Mouse (Mus musculus): ENCODE measurements around the gene Tgfbrap1. TPM values are rescaled to one million over a fixed set of nuclear protein-coding genes. Genes with fewer than 3 reads are reported as not detected.
A peak's percentile ranks its signal among the peaks of the same experiment; 100 is the strongest.
"Not testable (repeated sequence)": the region's sequence is repeated elsewhere in the genome, so short reads cannot be mapped to it uniquely, and the experiment has no call there.

The Tgfbrap1 gene
- polyA plus RNA-seq, 1 experiment from 2014 or later, result 17.2 TPM

DNA sequence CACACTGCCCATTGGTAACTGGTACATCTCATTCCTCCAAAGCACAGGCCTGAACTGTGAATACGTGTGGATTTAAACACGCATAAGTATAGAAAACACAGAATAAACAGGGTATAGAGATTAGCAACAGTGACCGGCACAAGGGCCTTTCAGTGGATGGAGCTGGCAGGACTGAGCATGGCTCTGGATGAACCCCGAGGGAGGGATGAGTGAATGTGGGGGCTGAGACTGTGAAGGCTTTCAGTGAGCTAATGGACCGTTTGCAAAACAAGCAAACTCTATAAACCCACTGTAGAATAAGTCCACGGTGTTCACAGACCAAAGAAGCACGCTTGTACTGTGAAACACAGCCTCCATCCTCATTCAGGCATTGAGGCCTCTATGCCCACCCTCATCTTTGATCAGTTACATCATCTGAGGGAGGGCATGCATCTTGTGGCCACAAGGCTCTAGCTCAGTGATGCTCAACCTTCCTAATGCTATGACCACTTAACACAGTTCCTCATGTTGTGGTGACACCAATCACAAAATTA, 83.2 kb downstream of the Tgfbrap1 start:
- DNase-seq (ENCODE audit: low spot score); H3K9ac ChIP-seq (ENCODE audit: low read depth, low read length); ATAC-seq (ENCODE audit: low FRiP score); H3K27me3 ChIP-seq (ENCODE audit: control insufficient read depth, insufficient read depth, low read length); H3K4me1 ChIP-seq (replicated peaks; ENCODE audit: control insufficient read depth, insufficient read depth, low read length); H3K4me2 ChIP-seq (replicated peaks; ENCODE audit: low read depth, low read length); H3K9me3 ChIP-seq (ENCODE audit: control insufficient read depth, low read length); H3K27ac ChIP-seq (ENCODE audit: low read depth, low read length); H3K4me3 ChIP-seq (ENCODE audit: low read depth, low read length); H3K36me3 ChIP-seq (ENCODE audit: control insufficient read depth, insufficient read depth, low read length): not testable (repeated sequence)
- 91% methylated on average over 7 of the region's 7 CpGs for WGBS

- no peak for ATAC-seq (ENCODE audit: low FRiP score)
- Histone ChIP-seq H3K4me1 (replicated peaks; ENCODE audit: control insufficient read depth, insufficient read depth, low read length) (no peaks in the 10 kb centered on the region; the same call in 1 of the 2 replicates), H3K36me3 (ENCODE audit: control insufficient read depth, insufficient read depth, low read length) (no peaks in the 10 kb centered on the region), H3K9me3 (ENCODE audit: control insufficient read depth, low read length) (no peaks in the 10 kb centered on the region), H3K4me3 (ENCODE audit: low read depth, low read length) (no peak overlapping the region), H3K4me2 (replicated peaks; ENCODE audit: low read depth, low read length) (no peak overlapping the region), H3K27ac (ENCODE audit: low read depth, low read length) (no peak overlapping the region), H3K9ac (ENCODE audit: low read depth, low read length) (no peak overlapping the region), H3K27me3 (ENCODE audit: control insufficient read depth, insufficient read depth, low read length) (no peaks in the 10 kb centered on the region)
- 86% methylated on average over 4 of the region's 4 CpGs for WGBS
- no peak for DNase-seq (ENCODE audit: low spot score)
These were observed 88.0 kb downstream of the Tgfbrap1 start for GRCm38 (mm10) chr1:43010461-43010860.

GRCm38 (mm10) chr1:43006524-43006923, 91.9 kb downstream of the Tgfbrap1 start:
- WGBS, result 79% methylated on average over 4 of the region's 4 CpGs
- Histone ChIP-seq H3K9ac (ENCODE audit: low read depth, low read length) (no peak overlapping the region), H3K9me3 (ENCODE audit: control insufficient read depth, low read length) (no peaks in the 10 kb centered on the region), H3K4me2 (replicated peaks; ENCODE audit: low read depth, low read length) (0 out of 2 replicates have a peak overlapping the region, but pooled peaks have one; percentile 18), H3K27me3 (ENCODE audit: control insufficient read depth, insufficient read depth, low read length) (no peaks in the 10 kb centered on the region), H3K4me3 (ENCODE audit: low read depth, low read length) (no peak overlapping the region), H3K4me1 (replicated peaks; ENCODE audit: control insufficient read depth, insufficient read depth, low read length) (no peaks in the 10 kb centered on the region; the same call in 1 of the 2 replicates), H3K27ac (ENCODE audit: low read depth, low read length) (peak overlapping the region; percentile 62), H3K36me3 (ENCODE audit: control insufficient read depth, insufficient read depth, low read length) (no peaks in the 10 kb centered on the region)
- ATAC-seq (ENCODE audit: low FRiP score) (peak; percentile 43; the same call in 1 of the 2 replicates), DNase-seq (ENCODE audit: low spot score) (no peak)

- Histone ChIP-seq H3K4me3 (ENCODE audit: low read depth, low read length) (no peak overlapping the region), H3K4me2 (replicated peaks; ENCODE audit: low read depth, low read length) (0 out of 2 replicates have a peak overlapping the region, but pooled peaks have one; percentile 18), H3K9ac (ENCODE audit: low read depth, low read length) (no peak overlapping the region), H3K27ac (ENCODE audit: low read depth, low read length) (peak overlapping the region; percentile 62), H3K4me1 (replicated peaks; ENCODE audit: control insufficient read depth, insufficient read depth, low read length) (no peaks in the 10 kb centered on the region; the same call in 1 of the 2 replicates), H3K36me3 (ENCODE audit: control insufficient read depth, insufficient read depth, low read length) (no peaks in the 10 kb centered on the region), H3K27me3 (ENCODE audit: control insufficient read depth, insufficient read depth, low read length) (no peaks in the 10 kb centered on the region), H3K9me3 (ENCODE audit: control insufficient read depth, low read length) (no peaks in the 10 kb centered on the region)
- peak; percentile 96 for ATAC-seq (ENCODE audit: low FRiP score)
- 30% methylated on average over 12 of the region's 13 CpGs for WGBS
- peak; percentile 68 for DNase-seq (ENCODE audit: low spot score)
These were observed 92.4 kb downstream of the Tgfbrap1 start for GRCm38 (mm10) chr1:43006051-43006514.

Other genes with a start within 250 kb of the Tgfbrap1 start
- gene Mrps9, start 247.4 kb downstream of the Tgfbrap1 start, polyA plus RNA-seq (2014; fragmentation: Nextera tagmentation; extraction: Ambion mirVana), result 56.5 TPM in 2 replicates
- 15.2 and 15.7 TPM in 2 replicates for gene Gpr45, start 145.8 kb downstream of the Tgfbrap1 start, polyA plus RNA-seq (2014; fragmentation: Nextera tagmentation; extraction: Ambion mirVana)
- 39.3 and 44.5 TPM in 2 replicates for gene AI597479, start 73 bp upstream of the Tgfbrap1 start, polyA plus RNA-seq (2014; fragmentation: Nextera tagmentation; extraction: Ambion mirVana)
- 9.3 and 10.8 TPM in 2 replicates for gene Fhl2, start 98.3 kb upstream of the Tgfbrap1 start, polyA plus RNA-seq (2014; fragmentation: Nextera tagmentation; extraction: Ambion mirVana)

Data from hindbrain, embryonic 11.5 days (tissue).